Mouse (Mus musculus) inflammation-experienced regulatory T-cells, adult 6 months (primary cell): Measurements from ENCODE around the gene Gnao1. TPM values are rescaled to one million over a fixed set of nuclear protein-coding genes. Genes with fewer than 3 reads are reported as not detected.
A peak's percentile ranks its signal among the peaks of the same experiment; 100 is the strongest.

ENCODE experiments used
- ATAC-seq: one replicate; pipeline ENCODE4 v1.8.0; 2017
- polyA plus RNA-seq, 3 experiments: library from polyadenylated mRNA; unstranded; fragments of 100-300 nt; shearing (Covaris generic); gene quantifications; one replicate each; pipeline ENCODE4 v1.2.1; 2017

Gnao1 gene
- polyA plus RNA-seq, 3 experiments from 2014 or later, result 0.41 TPM; not detected in 2

DNA sequence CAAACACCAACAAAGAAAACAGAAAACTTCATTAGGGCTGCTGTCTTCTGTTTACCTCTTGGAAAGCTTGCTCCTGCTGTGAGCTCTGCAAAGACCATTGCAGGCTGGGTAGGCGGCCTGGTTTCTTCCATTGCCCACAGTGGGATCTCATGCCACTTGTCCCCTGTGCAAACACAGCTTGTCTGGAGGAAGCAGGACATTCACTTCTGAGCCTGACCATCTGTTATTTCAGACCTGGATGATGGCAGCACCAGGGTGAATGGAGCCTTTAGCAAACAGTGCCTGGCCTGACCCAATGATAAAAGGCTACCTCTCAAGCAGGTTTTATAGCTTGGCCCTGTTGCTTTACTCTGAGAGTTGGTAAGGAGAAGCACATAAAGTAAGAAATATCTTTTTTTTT is 35.4 kb downstream of the Gnao1 start:
- ATAC-seq, result no peak

DNA sequence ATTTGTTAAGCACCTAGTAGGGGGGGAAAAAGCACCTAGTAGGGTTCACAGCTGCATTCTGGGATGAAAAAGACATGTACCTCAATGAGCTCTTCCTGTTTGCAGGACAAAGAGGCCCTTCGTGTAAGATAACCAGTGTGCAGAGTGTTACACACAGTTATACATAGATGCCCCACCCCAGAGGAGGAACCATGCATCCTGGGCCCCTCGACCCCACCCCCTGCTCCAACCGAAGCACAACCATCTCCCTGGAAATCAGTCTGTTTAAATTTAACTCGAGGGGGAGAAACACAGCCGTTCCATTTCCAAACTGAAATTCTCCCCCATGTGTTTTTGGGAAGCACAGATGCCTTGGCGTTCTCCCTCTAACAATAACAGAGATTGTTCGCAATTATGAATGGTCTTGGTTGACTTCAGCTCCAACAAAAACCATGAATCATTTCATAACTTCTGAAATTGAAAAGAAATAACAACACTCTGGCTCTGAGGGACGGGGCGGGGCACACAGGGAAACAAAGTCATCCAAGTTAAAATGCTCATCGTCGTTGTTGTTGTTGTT is 42.4 kb downstream of the Gnao1 start:
- no peak for ATAC-seq

DNA sequence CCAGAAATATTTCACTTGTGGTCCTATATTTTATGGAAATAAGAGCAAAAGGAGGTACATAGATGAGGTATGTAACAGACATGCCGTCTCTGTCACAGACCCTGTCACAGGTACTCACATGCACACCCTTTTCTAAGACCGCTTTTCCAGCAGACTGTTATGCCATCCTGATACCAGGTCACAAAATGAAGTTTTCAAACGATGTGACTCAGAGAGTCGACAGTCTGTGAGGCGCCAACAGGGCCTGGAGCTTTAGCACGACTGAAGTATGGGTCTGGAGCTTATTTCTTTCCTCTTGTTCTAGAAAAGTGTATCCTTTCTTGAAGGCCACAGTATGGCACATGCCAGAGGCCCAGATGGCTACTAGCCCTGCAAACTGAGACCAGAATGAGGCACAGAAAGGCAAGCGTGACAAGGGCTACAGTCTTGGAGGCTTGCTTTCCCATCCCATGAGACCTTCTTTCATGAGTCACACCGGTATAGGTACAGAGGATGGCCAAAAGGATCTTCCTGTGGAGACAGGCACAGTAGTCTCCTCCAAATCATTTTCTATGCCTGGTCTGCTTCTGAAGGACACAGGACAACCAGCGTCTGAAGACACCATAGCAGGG is 43.2 kb downstream of the Gnao1 start:
- no peak for ATAC-seq

DNA sequence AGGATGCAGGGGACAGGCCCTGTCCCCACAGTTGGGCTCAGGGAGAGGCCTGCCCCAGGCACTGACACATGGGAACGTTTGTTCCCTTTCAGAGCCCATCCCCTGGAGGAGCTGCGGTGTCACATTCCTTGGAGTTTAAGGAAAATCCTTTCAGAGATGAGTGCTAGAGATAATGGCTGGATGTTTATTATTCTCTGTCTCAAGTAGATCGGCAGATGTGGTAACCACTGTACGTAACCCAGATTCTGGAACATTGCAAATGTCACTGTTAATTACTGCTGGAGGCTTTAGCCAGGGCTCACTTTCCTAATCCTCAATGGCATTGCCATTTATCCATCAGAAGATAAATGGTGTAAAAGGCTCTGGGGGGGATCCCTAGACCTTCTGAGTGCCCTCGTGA is 44.9 kb downstream of the Gnao1 start:
- no peak for ATAC-seq

DNA sequence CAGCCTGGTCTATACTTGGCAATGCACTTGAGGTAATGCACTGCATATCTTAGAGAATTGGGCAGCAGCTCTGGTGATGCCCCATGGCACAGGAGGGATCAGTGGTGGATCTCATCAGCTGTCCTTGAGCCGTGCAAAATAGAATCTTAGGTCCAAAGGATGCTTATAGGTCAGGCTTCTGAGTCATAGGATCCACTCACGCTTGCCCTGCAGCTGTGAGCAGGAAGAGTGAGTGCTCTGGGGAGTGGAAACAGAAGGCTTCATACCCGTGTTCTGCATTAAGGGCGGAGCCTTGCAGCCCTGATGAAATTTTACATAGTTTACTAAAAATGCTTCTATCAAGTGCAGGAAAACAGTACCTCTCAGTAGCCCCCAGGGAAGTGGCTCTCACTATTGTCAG is 45.5 kb downstream of the Gnao1 start:
- no peak for ATAC-seq

DNA sequence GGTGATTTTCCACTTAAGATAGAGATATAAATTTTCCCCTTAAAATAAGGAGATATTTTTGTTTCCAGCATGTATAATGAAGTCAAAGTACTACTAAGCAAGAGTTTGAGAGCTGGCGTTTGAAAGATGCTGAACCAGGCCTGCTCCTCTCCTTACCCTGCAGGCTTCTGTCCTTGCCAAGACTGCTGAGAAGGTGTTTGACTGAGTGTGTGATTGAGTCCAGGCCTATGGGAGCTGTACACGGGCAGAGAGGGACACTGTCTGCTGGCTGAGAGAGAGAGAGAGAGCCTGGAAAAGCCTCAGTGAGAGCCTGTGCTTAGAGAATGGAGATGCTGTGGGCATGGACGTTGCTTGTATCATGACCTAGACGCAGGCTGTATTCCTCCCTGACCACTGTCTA is 47.4 kb downstream of the Gnao1 start:
- ATAC-seq, result no peak

DNA sequence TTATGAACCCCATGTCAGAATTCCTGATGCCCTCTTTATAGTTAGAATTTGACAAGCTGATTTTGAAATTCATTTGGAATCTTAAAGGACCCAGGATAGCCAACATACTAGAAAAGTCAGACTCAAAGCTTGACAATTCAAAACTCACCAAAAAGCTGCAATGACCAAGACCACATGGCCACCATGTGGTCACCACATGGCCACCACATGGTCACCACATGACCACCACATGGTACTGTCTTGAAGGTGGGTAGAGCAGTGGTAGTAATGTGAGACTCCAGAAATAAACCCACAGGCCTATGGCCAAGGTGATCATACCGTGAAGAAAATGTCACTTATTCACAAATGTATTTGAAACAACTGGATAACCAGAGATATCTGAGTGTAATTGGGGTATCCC is 48.5 kb downstream of the Gnao1 start:
- ATAC-seq, result no peak

DNA sequence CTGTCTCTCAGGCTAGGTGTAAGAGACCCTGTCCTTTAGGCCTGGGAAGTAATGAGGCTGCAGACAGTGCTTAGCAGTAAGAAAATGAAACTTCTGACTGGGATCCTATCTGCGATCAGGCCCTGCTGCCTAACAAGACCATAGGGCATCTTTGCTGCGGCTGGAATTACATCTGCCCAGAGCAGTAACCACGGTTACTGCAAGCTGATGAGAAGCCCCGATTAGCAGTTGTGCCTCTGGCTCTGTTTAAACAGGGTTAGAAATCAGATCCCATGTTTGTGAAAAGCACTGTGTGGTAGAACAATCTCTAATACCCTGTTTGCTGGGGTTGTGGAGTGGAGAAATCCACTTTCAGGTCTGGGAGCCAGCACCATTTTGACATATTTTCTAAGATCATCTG is 50.3 kb downstream of the Gnao1 start:
- ATAC-seq, result no peak

DNA sequence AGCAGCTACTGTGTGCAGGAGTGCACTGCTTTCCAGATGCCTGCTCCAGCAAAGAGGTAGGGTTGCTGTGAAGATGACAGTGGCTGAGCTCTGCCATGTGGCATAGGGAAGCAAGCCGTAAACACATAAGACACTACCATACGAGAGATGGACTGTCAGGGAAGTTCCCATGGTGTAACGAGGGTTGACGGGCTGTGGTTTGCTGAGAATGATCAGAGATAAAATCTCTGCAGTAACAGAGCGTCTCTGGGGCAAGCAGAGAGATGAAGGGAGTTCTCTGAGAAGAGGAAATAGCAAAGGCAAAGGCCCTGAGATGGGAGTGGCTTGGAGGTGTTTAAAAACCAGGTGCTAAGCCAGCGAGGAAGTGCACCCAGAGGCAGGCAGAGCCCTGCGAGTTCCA is 54.3 kb downstream of the Gnao1 start:
- peak; percentile 93 for ATAC-seq

DNA sequence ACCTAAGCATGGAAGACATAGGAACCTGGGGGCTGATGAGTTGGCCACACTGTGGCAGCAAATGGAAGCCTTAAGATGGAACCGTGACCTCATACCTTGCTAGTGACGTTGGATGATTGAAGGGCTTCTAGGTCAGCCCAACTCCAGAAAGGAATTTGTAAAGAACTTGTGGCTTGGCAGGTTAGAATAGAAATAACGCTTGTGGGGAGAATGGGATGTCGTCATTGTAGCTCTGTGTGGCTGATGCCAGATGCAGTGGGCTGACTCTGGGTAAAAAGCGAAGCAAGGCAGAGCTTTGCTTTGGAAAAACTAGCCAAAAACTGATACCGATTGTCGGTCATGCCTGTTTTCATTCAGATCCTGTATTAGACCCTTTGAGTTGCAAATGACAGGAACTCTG is 56.5 kb downstream of the Gnao1 start:
- ATAC-seq, result no peak

DNA sequence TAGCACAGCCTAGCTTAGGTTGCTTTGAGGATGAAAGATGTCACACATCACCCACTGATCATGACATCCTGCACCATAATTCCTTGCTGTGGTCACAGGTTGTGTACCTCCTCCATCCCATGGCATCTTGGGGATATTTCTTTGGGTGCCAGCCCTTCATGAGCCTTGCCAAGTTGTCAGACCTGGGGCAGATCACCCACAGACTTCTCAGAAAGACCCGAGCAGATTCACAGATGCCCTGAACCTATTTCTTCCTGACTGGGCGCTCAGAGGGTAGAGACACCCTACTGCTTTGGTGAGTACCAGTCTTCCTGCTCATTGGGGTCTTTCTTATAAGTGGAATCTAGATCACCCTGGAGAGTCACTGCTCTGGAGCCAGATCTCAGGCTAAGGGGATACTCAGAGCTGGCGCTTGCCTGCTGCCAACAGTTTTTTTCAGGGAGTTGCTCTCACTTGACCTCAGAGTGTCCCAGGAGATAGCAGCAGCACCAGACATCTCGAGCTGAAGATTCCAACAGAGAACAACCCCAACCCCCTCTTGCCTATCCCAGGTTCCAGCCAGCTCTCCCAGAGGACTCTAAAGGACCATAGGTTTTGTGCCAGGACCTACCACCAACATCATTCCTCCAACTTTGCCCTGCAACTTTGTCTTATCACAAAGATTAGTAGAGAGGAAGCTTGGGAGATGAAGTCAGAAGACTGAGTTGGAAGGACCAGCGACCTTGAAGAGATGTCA is 58.9 kb downstream of the Gnao1 start:
- ATAC-seq, result no peak

DNA sequence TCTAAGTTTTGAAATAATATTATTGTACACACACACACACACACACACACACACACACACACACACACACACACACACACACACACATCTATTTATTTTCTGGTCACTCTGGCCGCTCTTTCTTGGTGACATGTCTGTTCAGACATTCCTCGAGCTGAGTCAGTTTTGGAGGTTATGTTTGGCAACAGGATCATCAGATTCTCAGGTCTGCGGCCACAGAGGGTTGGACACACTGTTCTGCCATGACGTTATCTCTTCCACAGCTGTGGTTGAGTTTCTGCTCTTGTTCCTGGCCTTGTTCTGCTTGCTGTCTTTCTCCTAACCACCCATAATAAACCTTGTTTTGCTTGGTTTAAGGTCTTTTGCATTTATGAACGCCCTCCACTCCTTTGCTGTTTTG is 61.5 kb downstream of the Gnao1 start:
- ATAC-seq, result no peak

DNA sequence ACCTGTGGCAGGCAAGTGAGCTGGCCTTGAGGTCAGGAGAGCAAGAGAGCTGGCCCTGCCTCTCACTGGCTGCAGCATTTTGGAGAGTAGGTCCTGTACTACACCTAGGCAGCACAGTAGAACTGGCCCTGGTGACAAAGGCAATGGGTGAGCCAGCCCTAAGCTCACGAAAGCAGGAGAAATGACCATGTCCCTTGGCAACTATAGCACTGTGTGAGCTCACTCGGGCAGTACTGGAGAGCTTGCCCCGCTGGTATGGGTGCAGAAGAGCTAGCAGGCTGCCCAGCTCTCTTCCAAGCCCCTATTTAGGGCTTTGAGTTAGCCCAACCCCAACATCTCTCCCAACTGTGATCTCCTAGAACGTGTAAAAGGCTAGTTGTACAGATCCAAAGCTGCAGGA is 68.6 kb downstream of the Gnao1 start:
- ATAC-seq, result no peak

DNA sequence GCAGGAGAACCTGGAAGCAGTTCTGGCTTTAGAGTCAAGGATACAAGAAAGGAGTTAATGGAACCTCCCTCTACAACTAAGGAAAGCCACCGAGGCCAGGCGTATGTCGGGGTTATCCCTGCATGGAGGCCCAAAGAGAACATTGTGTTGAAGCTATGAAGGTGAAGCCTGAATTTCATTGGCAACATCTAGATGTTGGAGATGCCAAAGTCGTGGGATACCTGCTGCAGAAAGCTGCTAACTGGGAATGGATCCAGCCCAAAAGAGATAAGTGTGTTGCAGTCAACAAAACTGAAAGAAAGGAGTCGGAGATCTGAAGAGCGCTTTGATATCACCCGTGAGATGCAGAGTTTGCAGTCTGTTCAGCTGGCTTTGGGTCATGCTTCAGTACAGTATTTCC is 70.2 kb downstream of the Gnao1 start:
- ATAC-seq, result no peak

DNA sequence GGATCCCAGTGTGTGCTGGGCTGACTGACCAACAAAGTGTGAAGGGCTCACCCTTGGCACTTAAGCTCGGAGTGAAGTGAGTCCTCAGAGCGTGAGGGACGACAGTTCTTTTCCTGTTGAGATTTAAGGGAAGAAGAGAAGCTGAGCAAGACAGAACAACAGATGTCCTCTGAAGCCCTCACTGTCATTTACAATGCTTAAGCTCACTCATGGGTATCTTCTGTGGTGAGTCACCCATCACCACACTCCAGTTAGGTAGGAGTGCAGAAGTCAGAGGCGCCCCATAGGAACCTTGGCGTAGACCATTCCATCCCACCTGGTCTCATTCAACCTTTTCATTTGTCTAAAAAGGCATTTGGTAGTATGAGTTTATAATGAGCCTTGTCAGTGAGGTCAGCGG is 71.6 kb downstream of the Gnao1 start:
- ATAC-seq, result no peak

DNA sequence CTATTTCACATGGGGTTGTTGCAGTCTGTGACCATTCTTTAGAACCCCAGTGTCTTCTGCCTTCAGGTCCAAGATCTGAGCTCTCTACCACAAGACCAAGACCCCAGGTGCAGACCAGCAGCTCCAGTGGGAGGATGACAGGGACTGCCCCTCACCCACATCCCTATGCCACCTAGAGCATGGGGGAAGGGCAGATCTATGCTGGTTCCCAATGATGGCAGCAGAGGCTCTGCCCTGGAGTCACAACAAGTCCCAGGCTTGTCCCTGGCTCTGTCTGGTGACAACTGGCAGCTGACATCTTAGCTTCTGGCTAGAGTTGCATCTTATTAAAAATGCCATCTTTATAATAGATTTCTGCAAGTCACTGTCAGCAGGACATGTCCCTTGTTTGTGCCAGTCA is 73.5 kb downstream of the Gnao1 start:
- ATAC-seq, result no peak

DNA sequence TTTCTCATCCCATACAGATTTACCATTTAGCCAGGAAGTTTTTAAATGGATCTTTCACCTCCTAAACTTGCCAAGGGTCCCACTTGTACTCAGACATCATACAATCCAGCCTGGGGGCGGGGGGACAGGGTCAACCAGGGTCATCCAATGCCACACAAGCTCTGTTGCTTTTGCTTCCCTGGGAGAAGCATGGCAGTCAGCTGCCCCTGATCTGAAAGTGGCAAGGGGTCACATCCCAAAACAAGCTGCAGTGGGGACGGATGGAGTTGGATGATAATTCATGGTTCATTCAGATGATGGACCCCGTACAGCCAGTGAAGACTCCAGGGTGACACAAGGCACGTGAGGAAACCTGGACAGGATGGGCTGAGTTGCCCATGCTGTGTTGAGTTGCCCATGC is 74.0 kb downstream of the Gnao1 start:
- ATAC-seq, result no peak

DNA sequence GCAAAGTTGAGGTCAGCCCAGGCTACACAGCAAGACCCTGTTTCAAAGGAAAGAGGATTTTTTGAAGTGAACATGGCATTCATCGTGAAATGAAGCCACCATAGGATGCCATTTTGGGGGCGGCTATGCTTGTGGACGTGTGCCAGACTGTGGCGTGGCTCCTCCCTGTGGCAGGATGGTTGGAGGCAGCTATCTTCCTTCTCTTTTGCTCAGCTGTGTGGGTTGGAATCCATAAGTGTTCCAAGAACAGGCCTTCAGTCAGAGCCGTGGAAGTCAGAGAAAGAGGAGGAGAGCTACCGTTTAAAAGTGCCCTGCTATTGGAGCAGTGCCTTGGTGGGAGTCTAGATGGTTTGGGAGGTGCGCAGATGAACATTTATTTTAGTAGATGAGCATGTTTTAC is 74.5 kb downstream of the Gnao1 start:
- ATAC-seq, result no peak

DNA sequence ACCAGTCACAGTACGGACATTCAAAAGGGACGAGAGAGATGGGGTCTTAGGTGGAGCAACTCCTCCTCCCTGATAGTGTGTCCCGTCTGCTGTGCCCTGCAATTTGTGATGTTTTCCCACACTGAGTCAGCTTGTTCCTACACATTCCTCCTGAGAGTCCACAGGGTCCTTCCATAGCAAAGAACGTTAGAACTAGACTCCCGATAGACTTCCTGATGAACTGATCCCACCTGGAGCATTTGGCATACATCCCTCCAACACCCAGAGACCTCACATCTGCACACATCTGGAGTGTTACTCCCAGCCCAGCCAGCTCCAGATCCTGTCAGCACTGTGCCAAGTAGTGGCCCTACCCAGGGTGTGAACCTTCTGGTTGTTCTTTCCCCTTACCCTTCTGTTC is 76.4 kb downstream of the Gnao1 start:
- ATAC-seq, result no peak

DNA sequence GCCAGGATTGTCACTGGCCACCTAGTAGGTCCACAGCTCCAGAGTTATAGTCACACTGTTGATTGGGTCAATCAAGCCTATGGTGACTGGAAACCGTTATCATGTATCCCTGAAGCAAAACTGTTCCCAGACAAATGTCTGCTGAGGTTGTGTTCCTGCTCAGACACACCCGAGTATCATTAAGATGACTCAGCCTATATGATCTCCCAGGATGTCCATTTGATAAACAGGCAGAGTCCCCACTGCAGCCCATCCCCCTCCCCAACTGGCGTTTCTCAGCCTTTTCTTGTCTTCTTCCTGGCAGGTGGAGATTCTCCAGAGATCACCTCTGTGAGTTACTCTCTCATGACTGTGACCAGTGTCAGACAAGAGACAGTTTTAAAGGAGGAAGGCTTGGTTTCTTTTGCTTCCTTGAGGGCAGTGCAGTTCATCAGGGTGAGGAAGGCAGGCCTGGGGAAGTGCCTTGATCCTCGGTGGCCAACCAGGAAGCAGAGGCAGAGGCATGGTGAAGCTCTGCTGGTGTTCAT is 78.4 kb downstream of the Gnao1 start:
- ATAC-seq, result no peak

DNA sequence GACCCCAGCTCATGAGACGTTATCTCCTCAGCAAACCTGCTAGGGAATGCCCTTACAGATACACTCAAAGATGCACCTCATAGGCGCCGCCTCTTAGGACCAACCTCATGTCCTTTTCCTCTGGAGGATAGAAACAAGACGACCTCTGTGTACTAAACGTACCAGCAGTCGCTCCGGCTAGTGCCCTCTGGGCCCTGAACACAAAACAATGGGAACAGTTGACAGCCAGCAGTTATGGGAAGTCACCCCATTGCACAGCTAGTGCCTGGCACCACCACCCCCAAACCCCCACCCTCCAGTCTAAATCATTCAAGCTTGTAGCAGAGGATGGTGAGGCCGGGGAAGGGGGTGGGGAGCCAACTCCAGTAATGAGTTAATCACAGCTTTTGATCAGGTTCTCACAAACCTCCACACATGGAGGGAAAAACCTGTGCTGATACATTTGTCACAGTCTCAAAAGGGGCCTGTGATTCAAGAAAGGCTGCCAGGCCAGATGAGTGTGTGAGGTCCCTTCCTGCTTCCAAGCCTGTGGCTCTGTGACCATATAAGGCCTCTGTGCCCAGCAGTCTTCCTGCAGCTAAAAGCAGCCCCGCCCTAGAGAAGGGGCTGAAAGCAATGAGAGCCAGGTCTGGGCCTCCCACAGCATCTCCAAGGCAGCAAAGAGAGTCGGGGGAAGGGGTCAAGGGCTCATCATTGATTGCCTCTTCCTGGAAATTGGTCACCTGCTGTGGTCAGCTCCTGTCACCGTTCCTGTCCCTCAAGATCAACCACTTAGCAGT is 79.1 kb downstream of the Gnao1 start:
- ATAC-seq, result no peak

DNA sequence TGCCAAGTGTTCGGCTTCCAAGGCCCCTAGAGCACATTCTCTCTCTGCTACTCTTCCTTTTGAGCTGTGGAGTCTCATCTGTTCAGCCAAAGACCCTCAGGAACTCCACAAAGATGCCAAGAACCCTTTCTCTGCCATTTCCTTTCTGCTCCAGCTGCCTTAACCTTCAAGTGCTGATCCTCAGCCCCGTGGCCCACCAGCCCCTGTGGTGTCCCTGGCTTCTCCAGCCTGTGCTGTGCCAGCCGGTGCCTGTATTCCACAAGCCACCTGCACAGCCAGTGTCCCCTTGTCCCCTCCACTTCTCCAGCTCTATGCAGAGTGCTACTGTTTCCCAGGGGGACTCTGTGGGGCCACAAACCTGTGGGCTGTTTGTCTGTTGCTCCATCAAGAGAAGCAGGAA is 83.8 kb downstream of the Gnao1 start:
- no peak for ATAC-seq

DNA sequence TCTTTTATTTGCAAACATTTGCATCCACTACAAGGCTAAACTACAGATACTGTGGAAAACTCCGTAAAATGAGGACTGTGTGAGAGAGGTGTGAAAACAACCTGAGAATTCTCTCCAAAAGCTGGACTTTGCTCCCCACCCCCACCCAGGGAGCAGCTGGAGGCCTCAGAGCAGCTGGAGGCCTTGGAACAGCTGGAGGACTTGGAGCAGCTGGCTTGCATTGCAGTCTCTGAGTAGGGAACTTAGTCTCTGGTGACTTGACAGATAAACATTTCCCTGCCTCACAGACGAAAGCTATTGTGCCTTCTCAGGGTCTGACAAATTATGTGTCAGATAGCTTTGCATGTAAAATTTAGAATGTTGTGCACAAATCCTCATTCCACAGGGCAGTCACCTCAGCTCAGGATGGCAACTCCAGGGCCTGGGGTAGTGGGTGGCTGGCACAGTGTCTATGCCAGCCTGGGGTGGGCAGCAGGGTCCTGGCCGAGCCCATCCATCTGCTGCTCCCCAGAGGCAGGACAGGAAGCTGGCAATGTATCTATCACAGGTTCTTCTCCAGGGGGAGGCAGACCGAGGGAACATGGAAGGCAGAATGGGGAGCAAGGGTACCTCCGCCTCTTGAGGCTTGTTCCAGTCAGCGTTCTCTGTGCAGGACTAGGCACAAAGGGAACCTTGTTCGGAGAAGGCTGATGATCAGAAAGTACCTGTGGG is 87.2 kb downstream of the Gnao1 start:
- no peak for ATAC-seq
